Mouse (Mus musculus) heart, postnatal 36 days (tissue): ENCODE data around the gene Lmod2. TPM values are rescaled to one million over a fixed set of nuclear protein-coding genes. Genes with fewer than 3 reads are reported as not detected.

Source experiments
- DNase-seq, 2 experiments: peaks; one replicate each; pipeline ENCODE4 v3.0.0; 2021 to 2022
- intact Hi-C: fragments of 180-260 bp; cut with DNase I; formaldehyde crosslinking; loops from one replicate; pipeline ENCODE4 v1.15.1; 2025
- total RNA-seq, 2 experiments: library from RNA; stranded (reverse); gene quantifications; 2 replicates each; pipeline ENCODE4 v1.2.3; 2021

The Lmod2 gene
- total RNA-seq, 2 experiments from 2014 or later = 760 to 1,125 TPM

DNA sequence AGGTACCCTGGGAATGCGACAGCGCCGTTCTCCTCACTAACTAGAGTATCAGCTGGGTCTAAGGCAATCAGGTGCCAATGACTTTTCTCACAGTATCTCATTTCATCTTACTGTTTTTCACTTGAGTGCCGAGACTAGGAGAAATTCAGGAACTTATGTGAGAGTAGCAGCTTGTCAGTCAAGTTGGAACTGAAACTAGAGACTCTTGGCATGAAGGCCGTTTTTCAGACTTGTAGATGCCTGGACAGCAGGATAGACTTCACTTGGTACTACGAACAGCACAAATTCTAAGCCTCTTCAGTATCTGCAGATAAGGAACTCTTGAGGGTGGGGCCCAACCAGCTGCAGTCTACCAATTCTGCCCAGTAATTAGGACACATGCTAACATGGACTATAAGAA is 2.6 kb downstream of the Lmod2 start:
- intact Hi-C loops = no loop called here
- DNase-seq = no peak

DNA sequence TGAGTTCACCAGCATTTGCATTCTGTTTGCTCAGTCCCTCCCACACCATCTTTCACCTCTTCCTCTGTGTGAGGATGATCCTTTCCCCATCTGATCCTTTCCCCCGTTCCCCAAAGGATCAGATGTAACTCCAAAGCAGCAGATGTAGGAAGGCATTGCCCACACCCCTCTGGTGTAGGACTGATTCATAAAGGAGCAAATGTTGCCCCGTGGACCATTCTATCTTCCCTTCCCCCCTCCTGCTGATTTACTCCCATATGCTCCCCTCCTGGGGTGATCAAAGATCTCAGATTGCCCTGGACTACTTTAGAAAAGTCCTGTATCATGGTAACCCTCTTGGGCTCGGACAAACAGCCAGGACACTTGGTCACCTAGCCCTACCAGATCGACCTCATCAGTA is 3.2 kb downstream of the Lmod2 start:
- intact Hi-C loops = no loop called here
- DNase-seq = no peak

DNA sequence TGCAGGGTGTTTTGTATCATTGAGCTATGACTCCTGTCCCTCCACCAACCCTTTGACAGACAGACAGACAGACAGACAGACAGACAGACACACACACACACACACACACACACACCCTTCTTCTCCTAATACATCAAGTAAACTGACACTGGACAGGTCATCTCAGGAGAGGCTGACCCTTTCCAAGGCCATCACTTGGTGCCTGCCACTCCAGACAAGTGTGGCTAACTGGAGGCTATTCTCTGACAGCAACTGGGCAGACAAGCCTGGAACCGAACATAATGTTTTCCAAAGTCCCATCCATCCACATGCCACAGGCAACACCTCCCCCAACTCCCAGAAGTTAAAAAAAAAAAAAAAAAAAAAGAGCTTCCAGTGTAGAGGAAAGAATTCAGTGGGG is 4.1 kb downstream of the Lmod2 start:
- no peak for DNase-seq
- intact Hi-C loops = no loop called here

DNA sequence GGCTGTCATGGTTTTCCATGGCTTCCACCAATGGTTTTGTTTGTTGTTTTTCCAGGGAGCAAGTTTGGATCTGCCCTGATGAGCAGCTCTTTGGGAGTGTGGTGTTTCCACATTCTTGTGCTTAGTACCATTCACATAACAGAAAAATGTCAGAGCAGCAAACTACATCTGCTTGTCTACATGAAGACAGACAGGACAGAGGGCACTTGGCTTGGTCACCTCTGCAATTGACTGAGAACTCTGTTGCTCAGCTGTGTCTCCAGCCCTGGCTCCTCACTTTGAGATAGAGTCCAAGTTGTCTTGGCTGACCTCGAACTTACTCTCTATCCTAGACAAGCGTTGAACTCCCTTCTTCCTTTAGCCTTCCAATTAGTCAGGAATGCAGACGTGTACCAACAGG is 4.8 kb downstream of the Lmod2 start:
- no peak for DNase-seq
- intact Hi-C loops = no loop called here

DNA sequence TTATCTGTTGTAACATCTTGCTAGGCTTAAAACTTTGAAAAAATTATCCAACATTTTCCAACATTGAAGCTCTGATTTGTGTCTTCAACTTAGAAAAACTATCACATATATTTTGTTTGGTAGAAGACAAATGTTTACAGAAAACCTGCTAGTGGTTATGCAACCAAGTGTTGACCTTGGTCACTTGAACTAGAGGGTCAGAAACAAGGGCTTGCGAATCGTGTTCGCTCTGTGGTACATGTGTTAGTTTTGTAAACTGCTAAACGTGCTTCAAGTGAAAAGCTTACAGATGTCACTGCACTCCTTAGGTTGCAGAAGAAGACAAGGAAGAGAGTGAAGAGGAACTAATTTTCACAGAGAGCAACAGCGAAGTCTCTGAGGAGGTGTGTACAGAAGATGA is 5.4 kb downstream of the Lmod2 start:
- no peak for DNase-seq
- intact Hi-C loops = no loop called here

DNA sequence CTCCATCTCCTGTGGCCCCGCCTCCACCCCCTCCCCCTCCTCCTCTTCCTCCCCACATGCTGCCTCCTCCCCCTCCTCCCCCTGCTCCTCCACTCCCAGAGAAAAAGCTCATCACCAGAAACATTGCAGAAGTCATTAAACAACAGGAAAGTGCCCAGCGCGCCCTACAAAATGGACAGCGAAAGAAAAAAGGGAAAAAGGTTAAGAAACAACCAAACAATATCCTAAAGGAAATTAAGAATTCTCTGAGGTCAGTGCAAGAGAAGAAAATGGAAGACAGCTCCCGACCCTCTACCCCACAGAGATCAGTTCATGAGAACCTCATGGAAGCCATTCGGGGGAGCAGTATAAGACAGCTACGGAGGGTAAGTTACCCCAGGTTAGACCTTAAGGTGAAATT is 6.7 kb downstream of the Lmod2 start:
- no peak for DNase-seq
- intact Hi-C loops = no loop called here

DNA sequence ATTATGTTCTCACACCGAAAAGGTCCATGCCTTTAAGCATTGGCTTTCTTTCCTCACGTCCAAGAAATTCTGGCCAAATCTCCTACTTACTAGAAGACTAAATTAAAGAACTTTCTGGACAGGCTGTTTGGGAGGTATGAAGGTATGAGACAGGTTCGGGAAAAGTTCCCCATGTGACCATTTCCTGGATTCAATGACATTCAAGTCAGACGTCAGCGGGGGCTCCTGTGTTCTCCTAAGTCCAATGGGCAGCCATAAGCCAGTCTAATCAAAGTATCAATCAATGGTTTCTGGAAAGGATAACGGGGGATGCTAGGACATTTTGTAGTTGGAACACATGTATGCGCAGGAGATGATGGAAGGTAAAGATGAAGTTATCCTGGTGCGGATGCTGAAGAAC is 8.1 kb downstream of the Lmod2 start:
- DNase-seq = no peak
- intact Hi-C loops = no loop called here

DNA sequence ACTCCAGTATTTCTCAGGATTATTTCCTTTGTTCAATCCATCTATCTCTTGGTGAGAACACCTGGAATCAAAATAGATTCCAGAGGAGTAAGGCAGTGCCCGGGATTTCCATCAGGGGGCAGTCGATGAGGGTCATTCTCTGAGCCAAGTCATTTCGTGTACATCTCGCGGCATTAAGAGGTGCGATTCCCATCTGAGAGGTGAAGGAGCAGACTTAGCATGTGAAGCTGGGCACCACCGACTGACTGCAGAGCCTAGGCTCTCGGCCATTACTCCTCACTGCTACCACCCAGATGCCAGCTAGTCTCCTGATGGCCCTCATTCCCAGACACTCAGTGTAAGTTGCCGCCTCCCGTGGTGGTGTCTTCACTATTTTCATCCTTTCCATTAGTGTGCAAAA is 8.9 kb downstream of the Lmod2 start:
- no peak for DNase-seq
- intact Hi-C loops = no loop called here

DNA sequence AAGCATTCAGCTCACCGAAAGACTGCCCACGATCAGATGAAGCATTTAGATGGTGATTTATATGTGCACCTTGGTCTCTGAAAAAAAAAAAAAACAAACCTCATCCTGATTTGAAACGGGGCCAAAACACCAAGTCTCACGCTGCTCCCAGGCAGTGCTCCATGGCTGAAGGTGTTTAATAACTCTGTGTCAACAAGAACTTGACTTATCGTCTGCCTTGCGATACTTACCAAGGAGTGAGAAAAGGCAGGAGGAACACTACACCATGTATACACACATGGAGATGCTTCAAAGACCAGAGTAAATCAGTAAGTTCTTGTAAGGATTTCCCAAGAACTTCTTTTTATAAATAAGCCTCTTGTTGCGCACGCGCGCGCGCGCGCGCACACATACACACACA is 10.0 kb downstream of the Lmod2 start:
- intact Hi-C loops = no loop called here
- DNase-seq = no peak

DNA sequence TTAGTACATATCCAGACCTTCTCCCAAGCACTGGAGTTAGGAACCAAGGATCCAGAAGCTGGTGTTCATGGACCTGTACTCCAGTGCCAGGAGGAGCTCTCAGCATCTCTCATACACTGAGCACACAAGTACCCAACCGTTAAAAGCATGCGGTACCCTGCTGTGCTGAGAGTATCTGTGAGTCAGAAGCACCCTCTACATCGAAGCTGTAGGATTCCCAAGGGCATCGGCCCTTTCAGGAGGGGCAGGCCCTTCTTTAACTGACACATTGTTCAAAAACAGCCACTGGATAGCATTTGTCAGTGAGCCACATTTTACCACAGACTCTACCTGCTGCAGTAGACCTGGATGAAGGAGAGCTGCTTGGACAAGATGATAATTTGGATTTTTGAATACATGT is 10.6 kb downstream of the Lmod2 start:
- DNase-seq = no peak
- intact Hi-C loops = no loop called here

DNA sequence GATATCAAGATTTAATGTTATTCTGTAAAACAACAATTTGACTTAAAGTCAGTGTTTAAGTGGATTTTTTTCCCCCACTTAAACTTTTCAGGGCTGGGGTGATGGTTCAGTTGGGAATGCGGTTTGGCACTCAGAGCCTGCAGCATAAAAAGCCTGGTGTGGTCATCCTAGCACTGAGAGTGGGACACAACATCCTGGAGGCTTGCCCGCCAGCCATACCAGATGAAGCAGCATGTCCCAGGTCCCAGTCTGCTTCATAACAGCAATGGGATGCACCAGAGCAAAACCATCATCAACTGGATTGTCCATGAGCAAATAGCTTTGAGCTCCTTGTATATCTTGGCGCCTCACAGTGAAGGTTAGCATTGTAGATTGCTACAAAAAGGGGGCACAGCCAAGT is 11.1 kb downstream of the Lmod2 start:
- no peak for DNase-seq
- intact Hi-C loops = no loop called here

DNA sequence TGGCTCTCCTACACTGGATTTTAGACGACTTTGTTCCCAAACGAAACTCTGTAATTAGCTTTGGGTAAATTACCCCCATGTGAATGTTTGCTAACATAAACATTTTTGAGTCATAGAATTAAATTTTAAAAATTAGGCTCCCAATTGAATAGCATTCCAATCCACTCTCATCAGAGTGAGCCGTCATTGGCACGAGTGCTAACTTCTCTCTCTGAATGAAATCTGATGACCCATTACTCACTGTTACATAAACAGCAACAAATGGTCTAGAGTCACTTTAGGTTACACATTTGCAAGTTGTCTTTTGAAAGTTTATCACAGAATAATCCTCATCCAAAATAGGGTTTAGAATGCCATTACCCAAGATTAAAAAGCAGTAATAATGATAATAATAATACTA is 12.0 kb downstream of the Lmod2 start:
- intact Hi-C loops = no loop called here
- DNase-seq = no peak

DNA sequence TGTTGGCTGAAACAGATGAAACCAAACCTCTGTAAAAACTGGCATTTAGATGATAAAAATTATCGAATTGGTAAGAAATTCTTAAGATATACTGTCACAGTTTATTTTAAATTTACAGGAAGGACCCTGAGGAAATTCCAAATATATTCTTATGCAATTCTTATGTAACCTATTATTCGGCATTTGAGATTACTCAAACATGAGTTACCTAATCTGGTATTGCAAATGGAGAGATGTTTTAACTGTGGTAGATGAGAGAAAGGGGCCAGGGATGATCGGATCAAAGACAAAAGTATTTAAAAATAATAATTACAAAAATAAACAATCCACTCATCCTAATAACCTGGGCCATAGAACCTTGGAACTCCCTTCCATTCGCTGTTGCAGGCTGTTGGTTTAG is 12.8 kb downstream of the Lmod2 start:
- intact Hi-C loops = loop anchor here (5.0 kb wide), 1 partner anchor 38 kb away; no protein-coding TSS in a partner anchor
- no peak for DNase-seq

DNA sequence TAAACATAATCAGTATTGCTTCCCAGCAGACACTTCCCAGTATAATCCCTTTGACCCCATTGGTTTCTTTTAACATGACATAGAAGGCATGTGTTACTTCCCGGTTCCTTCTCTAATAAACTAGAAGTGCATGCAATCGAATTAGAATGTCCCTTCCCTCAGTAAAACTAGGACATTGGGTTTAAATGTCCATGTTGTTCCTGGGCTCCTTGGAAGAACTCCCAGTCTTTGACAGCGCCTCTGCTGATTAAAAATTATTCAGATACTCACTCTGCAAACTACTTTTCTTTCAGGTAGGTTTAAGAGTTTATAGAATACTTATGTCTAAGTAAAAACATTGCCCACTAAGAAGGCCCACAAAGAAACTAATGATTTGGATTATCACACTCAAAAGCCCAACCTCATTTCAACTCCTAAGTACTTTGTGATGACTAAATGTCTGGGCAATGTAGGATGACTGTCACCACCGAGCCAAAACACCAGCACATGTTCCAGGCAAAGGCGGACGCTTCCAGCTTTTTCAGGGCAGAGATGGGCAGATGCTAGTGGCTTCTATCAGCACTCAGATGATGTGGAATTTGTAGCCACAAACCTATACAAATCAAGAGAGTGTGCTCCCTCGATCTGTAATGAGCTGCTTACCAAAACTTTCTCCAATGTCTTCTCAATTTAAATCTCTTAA is 14.7 kb downstream of the Lmod2 start:
- intact Hi-C loops = loop anchor here (5.0 kb wide), 1 partner anchor 40 kb away; no protein-coding TSS in a partner anchor
- peak in 1 of 2 experiments; percentile 59 for DNase-seq

DNA sequence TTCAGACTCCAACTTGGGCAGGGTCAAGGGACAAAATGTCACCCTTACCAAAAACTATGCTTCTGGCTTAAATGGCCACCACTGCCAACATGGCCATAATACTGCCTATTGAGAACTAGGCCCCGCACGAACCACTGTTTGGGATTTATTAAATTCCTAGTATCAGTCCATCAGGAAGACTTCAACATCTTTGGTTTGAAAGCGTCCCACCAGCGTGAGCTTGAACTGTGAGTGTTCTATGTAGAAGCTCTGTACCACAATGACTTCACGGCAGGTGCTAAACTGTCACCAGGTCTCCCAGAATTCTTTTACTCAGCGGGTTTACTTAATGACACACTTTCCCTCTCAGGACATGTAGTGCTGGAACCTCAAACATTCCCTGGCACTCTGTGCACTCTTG is 15.8 kb downstream of the Lmod2 start:
- DNase-seq = no peak
- intact Hi-C loops = loop anchor here (5.0 kb wide), 1 partner anchor 41 kb away; no protein-coding TSS in a partner anchor

DNA sequence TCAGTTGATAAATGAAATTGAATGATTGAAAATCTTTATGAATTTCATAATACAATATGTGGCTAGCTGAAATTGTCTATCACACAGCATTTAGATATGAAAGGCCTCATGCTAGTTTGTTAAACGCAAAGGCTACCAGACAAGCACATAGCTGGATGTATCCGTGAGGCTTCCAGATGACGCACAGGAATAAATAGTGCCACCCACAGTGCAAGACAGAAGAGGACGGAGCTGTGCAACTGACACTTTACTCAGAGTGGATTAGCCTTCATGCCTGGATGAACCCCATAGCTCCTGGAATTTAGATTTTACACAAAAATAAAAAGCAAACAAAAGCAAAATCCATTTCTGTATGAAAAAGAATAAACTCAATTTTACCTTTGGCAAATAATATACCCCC is 16.4 kb downstream of the Lmod2 start:
- DNase-seq = no peak
- intact Hi-C loops = loop anchor here (5.0 kb wide), 1 partner anchor 42 kb away; no protein-coding TSS in a partner anchor

DNA sequence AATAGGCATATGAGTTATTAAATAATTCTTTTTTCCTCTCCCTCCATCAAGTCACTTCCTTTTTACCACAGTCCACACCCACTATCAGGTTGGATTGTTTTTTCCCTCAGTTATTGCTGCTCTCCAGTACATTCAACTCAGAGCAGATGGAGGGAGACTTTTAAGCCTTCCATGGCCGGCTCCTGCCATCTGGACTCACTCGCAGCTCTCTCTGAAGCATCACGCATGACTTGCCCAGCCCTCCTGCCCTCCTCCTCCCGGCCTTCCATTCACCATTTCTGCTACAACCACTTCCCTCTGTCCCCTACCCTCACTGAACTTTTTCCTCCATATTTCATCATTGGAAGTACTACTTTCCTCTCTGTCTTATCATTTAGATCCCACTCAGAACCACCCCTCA is 19.2 kb downstream of the Lmod2 start:
- intact Hi-C loops = no loop called here
- no peak for DNase-seq

DNA sequence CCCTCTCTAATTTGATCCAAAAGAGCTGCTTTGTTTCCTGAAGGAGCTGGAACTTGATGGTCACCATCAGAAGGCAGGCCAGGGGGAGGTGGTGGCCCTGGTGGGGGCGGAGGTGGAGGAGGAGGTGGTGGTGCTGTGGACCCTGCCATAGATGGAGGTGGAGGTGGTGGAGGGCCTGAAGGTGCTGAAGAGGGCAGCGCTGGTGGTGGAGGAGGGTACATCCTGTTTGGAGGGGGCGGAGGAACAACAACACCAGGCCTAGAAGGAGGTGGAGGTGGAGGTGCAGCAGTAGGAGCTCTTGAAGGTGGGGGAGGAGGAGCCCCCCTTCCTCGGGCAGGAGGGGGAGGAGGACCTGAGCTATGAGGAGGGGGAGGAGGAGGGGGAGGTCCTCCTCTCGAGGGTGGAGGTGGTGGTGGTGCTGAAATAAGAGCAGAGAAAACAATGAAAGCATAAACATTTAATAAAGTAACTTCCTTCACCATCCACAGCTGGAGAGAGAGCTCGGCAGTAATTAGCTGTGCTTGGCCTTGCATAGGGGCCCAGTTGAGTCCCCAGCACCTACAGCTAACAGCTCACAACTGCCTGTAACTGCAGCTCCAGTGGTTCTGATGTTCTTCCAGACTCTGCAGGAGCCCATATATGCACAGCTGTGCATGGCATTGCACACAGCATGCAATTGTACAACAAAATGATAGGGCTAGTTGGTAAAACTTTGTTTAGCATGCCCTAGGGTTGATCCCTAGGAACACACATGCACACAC is 21.9 kb downstream of the Lmod2 start:
- no peak for DNase-seq
- intact Hi-C loops = no loop called here

DNA sequence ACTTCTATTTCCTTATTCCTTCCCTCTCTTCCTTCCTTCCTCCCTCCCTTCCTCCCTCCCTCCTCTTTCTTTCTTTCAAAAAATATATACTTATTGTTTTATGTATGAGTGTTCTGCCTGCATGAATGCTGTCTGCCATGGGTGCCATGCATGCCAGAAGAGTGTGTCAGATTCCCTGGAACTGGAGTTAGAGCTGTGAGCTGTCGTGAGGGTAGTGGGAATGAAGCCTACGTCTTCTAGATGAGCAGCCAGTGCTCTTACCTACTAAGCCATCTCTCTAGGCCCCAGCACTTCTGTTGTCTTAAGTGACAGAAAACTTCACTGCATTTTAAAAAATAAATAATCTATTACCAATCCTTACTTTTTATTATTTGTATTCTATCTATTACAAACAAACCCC is 23.4 kb downstream of the Lmod2 start:
- no peak for DNase-seq
- intact Hi-C loops = no loop called here

DNA sequence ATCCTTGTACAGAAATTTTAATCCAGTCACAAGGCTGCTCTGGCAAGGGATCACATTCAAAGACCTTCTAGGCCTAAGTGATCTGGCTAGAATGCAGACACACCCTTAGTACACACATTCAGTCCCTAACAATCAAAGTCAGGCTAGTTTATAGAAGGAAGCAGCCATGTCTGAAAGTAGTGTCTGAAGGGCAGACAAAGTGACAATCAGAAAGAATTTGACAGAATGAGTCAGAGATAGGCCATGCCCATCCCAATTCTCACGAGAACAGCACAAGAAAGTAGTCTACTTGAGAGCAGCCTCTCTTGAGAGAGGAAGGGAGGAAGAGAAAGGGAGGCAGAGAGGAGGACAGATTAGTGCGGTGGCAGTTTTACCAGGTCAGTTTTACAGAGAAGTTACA is 24.5 kb downstream of the Lmod2 start:
- DNase-seq = no peak
- intact Hi-C loops = no loop called here

DNA sequence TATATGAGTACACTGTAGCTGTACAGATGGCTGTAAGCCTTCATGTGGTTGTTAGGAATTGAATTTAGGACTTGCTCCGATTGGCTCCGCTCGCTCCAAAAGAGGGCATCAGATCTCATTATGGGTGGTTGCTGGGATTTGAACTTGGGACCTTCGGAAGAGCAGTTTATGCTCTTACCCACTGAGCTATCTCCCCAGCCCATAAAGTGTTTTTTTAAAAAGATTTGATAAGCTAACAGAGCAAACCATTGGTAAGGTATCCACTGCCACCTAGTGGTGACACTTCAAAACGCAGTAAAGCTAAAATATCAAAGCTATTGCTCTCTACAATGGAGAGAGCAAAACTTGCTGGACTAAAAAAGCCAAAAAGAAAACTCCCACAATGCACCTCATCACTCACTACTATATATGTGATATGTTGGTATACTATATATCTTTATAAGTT is 30.0 kb downstream of the Lmod2 start:
- intact Hi-C loops = loop anchor here (1.0 kb wide), 2 partner anchors 58 to 96 kb away; no protein-coding TSS in a partner anchor
- peak; percentile 49 to 68 for DNase-seq

DNA sequence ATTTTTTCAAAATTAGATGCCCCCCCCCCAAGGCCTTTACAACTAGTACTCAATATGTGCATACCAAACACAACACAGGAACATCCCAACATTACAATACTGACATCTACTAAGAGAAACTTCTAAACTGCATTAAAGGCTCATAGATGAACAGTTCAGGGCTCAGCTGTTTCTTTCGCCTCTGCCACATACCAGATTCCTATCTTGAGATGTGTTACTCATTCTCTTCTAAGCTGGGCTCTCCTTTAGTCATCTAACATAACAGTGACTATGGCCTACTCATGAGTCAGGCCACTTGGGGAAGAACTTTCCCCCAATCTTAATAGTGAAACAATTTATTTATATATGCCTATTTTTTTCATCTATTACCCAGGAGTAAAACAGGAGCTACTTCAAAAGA is 30.9 kb downstream of the Lmod2 start:
- intact Hi-C loops = no loop called here
- DNase-seq = no peak
